Mouse (Mus musculus): ENCODE results near the gene Ccdc169.

Gene Ccdc169

DNA sequence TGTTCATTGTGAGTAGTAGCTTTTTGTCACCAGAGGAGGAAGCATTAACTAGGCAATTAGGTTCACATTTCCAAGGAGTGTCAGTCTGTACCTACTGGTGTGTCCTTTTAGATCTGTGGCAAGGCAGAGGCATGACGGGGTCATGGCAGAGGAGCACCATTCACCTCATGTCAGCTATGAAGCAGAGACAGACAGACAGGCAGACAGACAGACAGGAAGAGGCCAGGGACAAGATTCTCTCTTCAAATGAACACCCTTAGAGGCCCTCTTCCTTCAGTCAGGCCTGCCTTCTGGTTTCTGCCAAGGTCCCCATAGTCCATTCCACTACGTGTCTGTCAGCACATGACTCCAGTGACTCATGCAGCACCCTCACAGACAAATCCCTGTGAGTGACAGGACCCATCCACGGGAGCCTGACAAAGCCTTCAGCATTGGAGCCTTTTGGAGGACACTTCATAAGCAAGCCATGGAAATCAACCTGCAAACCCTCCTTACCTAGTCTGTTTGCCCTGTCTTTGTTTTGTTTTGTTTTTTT lies 14.7 kb upstream of the Ccdc169 start:
- no peak for DNase-seq (ENCODE audit: low read depth, low spot score)

DNA sequence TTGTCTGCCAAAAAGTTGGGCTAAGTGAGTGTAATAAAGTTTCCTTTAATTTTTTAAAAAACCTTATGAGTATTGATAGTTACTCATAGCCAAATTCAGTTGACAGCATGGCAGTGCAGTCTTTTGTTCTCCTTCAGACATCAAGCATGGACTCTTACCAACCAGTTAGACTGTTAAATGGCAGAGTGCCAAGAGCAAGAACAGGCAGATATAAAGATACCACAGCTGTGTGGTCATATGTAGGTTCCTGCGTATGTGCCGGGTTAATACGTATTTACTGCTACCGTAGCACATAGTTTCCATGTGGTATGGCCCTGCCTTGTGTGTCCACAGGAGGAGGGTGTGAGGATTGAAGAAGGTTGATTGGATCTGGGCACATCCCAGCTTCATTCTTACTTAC lies 14.1 kb upstream of the Ccdc169 start:
- DNase-seq (ENCODE audit: low read depth, low spot score) = no peak

DNA sequence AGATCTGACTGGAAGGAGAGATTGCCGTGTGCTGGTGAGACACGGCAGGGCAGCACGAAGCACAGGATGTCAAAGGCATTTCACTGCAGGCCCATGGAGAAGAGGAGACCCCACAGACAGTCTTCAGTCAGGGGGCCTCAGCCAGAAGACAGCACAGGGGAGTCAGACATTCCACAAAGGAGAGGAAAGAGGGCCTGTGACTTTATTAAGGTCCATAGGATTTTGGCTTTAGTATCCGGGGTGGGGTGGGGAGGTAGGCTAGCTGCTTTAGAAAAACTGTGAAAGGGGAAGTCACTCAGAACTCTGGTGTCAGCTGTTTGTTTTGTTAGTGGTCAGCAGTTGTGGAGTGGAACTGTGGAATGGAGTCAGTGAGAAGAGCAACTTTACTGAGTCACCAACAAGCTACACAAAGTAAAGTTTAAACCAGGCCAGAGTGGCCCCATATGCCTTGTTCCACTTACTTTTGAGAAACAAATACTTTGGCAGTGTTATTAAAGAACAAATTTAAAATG lies 7.9 kb upstream of the Ccdc169 start:
- DNase-seq (ENCODE audit: low read depth, low spot score) = no peak

DNA sequence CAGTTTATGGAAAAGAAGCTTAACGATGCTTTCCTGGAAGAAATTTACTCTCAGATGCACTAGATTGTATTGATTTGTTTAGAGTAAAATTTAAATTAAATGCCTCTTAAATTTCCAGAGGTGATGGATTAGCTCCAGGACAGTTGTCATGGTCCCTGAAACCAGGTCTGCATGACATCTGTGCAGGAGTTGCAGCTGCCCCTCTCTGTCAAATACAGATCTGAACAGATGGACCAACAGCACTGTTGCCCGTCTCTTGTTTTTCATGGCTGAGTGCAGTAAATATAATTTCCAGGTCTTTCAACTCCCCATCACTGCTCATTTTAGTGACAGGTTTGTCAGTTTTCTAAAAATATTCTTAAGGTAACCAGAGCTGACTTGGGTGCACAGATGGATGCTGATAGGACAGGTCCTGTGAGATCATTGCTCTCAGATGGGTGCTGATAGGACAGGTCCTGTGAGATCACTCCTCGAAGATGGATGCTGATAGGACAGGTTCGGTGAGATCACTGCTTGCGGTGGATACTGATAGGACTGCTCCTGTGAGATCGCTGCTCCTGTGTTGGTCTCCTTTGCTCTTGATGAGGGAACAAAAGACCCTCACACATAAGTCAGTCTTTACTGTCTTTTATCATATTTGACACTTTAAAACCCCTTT lies 5.4 kb upstream of the Ccdc169 start:
- no peak for DNase-seq (ENCODE audit: low read depth, low spot score)

DNA sequence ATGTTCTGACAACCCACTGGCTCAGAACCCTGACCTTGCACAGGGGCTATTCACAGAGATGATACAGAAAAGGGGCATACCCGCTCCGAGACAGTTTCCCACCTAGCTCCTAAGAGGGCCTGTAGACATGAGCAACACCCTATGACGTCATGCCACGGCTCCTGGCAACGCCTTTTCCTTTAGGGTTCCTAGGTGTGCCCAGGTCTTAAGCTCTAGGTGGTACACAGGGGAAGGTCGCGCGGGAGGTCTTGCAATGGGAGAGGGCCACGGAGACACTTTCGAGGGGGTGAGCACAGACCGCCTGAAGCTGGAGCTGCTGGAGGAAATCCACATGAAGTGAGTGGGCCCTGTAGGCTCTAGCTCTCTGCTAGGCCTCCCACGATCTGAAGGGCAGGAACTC lies 2.7 kb downstream of the Ccdc169 start:
- DNase-seq (ENCODE audit: low read depth, low spot score) = no peak

DNA sequence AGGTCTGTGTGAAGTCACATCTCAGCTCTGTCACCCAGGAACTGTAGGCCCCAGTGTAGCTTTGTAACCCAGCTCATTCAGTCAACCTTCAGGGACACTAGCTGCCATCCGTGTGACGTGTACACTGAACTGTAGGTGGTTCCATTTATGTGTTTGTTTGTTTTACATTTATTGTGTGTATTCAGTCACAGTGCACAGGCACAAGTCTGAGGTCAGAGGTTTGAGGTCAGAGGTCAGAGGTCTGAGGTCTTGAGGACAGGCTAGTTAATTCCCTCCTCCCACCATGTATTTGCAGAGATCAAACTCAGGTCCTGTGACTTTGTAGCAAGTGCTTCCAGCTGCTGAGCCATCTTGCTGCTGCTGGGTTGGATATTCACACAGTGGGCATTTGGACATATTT lies 4.3 kb downstream of the Ccdc169 start:
- no peak for DNase-seq (ENCODE audit: low read depth, low spot score)

DNA sequence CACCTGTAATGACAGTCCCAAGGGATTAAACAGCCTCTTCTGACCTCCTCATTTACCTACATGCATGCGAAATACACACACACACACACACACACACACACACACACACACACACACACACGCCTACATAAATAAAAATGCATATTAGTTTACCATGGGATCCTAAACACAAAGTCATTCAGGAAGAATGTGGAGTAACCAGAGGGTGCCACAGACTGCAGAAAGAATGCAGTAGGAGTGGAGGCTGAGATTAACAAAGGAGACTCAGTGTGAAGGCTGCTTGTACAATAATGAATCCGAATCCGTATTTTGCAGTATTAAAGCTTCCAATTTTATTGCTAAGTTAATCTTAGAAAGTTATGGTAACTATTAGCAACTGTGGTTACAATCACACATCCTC lies 7.8 kb downstream of the Ccdc169 start:
- no peak for DNase-seq (ENCODE audit: low read depth, low spot score)

DNA sequence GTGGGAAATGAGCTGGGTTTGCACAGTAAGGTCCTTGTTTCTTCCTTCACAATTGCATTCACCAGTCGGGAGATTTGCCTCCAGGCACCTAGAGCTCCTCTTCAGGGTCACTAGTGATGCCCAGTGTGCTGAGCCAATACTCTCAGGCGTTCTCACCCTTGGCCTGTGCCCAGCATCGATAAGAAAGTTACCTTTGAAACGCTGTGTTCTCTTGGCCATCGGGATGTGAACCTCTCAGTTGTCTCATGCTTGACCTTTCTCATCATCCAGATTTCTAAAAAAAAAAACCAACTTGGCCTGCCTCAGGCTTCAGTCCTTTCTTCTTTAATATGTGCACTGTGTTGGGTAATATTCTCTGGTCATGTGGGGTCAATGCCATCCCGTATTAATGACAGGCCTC lies 9.3 kb downstream of the Ccdc169 start:
- DNase-seq (ENCODE audit: low read depth, low spot score) = no peak

DNA sequence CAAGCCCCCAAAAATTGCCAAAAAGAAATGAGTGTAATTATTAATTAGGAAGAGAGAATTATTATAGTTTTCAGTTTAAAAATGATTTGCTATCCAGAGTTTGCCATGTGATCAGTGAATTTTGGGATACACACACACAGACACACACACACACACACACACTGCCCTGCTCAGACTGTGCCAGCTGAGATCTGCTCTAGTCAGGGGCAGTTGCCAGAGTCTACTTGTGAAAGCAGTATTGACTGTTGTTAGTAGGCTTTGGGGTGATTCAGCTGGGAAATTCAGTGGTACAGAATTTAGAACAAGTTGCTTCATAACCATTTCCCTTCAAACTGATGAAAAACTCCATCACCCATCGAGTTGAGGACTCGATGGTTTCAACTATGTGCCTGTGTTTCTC lies 10.0 kb downstream of the Ccdc169 start:
- DNase-seq (ENCODE audit: low read depth, low spot score) = no peak

DNA sequence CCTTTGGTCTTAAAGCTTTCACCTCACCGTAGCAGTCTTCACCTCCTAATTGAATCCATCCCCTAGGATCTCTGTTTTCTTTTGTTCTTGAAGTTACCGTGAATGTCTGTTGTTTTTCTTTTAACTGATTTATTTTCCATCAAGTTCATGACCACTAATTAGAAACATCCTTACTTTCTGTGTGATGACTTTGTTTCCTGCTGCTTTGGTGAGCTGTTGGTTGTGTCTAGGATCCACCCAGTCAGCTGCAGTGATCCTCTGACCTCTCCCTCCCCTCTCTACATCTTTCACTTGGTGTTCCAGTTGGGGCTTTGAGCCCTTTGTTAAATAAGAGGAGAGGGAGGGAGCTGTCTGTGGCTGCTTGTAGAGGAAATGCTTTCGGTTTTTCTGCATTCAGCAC lies 11.0 kb downstream of the Ccdc169 start:
- DNase-seq (ENCODE audit: low read depth, low spot score) = no peak

DNA sequence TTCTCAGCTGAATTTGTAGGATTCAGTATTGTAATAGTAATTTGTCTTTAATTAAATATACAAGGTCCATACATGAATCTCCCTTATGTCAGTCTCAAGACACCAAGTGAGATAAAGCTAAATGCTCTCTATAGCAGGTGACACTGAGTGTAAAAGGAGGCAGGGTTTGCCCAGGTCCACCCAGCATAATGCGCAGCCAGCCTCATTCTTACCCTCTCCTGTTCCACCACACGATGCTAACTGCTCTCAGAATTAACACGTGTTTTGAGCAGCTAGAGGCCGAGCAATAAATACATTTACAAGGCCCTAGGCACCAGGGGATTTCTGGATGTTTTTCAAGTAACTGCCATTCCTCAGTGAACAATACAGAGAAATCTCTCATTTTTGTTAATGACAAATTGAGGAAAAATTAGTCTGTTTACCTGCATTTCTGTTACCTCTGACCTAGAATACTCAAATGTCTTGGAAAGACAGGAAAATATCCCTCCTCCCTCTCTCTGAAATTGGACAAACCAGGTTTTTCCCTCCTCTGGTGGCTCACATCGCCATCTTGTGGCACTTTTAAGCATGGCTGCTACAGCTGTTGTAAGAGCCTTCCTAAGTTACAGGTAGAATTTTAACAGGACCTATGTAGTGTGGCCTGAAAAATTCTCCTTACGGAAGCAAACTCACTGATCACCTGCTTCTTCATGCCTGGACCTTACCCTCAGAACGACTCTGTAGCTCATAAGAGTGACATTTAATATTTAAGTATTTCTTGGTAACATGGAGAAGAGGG lies 14.7 kb downstream of the Ccdc169 start:
- DNase-seq (ENCODE audit: low read depth, low spot score) = peak; percentile 16

DNA sequence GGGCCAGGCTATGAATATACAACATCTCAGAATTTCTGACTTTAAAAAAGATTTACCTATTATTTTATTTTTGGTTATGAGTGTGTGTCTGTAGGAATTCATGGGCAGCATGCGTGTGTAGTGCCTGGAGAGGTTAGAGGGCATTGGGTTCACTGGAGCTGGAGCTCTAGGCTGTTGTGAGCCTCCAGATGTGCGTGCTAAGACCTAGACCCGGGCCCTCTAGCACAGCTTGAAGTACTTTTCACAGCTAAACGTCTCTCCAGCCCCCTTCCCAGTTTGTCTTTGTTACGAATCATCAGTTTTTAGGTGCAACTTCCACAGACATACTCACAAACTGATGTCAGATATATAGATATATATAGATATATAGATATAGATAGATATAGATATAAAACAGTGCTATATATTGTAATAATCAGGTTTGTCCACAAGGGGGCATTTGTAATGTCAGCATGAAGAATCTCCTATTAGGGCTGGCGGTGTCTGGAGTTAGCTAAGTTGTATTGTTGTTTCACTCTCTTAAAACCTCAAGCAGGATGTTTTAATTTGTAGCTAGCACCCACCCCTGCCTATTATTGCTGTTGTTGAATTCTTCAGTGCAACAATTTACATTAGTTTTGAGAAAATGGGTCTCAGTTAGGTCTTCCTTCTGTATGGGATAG lies 15.7 kb downstream of the Ccdc169 start:
- peak; percentile 61 for DNase-seq (ENCODE audit: low read depth, low spot score)

DNA sequence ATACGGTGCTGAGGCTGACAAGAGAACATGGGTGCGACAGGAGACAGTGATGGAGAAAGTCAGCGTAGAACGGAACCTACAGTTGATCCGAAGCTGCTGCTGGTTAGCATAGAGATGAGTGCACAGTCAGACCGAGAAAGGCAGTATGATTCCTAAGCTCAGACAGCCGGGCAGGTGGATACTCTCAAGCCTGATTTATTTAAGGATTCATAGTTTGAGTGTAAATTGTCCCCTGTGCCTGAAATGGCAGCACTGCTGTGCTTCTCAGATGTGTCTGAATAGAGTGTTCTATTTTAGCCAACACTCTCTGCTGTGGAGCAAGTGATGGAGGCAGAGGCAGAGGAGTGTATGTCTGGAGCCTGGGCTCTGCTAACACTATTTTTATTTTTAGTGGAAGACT lies 17.0 kb downstream of the Ccdc169 start:
- DNase-seq (ENCODE audit: low read depth, low spot score) = no peak

DNA sequence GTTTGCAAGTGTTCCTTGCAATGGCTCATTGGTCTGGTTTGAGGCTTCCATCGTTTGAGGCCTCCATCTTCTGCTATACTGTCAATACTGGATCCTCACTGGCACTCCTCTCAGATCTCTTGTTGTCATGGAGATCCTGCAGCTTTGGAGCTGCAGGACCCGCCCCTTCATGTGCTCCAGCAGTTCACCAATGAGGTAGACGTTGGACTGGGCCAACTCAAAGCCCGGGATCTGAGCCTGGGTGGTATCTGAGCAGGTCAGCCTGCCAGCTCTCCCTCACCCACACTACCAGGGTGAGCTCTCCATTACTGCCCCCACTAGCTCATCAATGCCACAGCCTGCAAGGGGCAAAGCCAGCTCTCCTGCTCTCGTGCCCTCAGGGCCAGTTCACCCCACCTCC lies 20.3 kb downstream of the Ccdc169 start:
- no peak for DNase-seq (ENCODE audit: low read depth, low spot score)

DNA sequence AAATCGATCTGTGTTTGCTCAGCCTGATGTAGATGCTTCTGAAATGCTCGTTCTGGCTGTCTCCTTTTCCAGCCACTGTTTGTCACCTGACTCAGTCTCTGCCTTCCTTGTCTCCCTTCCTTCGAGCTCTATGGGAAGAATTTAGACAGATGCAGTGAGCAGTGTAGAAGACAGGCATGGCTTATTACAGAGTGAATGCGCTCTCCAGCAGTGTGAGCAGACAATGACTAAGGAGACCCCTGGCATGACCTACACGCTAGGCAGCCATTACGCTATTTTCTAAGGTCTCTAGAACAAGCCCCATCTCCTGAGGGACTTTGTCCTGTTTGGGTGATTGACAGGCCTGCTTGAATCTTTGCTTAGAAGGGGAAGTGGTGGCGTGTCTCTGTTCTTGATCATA lies 24.0 kb downstream of the Ccdc169 start:
- DNase-seq (ENCODE audit: low read depth, low spot score) = no peak

DNA sequence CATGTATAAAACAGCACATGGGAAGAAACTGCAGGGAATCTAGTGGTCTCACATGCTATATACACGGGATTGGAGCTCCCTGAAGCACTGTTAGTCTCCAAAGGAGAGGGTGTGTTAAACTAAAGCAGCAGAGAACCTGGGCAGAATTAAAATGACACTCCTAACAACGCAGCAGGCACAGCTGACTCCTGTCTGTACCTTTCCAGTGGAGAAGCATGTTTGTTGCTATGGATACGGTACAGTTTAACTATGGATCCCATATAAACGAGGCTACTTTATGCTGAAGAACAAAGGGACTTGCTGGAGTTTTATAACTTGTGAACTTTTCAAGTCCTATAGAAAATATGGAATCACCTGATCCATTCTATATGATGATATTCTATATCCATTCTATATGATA lies 26.4 kb downstream of the Ccdc169 start:
- no peak for DNase-seq (ENCODE audit: low read depth, low spot score)

DNA sequence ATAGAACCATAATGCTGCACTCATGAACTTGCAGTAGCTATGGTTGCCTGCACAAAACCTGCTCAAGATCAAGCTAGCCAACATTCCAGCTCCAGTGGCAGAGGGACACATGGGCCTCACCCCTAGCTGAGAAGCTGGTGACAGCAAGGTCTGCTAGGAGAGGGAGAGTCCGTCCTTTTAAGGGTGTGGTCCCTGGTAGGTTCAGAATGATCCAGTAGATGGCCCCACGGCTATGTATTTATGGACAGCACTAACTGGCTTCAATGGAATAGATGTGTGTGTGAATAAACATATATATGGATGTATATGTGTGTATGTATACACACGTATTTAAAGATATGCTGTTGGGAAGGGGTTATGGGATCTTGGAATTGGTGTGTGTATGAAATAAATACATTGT lies 35.3 kb downstream of the Ccdc169 start:
- DNase-seq (ENCODE audit: low read depth, low spot score) = no peak

DNA sequence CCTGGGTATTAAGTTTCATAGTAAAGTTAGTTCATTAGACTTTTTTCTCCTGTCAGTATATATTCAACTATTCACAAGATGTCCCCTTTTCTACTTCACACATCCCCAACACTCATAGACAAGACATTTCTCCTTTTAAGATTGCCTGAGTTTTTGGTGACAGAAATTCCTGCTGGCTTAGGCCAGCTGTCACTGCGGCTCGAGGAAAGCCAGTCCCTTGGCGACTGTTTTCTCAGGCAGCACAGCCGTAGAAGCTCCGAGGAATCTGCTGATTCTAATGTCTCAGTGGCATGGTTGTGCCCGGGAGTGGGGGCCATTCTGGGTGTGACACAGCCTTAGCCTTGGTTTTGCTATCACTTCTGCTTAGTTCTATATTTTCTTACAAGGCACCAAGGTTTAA lies 40.1 kb downstream of the Ccdc169 start:
- no peak for DNase-seq (ENCODE audit: low read depth, low spot score)

DNA sequence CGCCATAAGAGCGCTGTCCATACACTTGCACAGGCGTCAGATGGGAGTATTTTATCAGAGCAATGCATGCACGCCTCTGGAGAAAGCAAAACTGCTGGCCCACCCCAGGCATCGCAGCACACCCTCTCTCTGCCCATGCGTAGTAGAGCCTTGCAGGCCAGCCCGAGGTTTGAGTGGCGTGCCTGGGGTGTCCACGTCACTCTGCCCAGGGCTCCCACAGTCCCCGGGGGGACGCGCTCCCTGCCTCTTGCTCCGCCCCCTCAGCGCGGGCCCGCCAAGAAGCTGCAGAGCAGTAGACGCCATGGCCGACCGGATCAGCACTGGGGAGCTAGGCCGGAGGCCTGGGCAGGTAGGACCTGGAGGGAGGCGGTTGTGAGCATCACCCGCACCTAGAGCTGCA lies 44.6 kb downstream of the Ccdc169 start, which contains the start of gene Sohlh2:
Gene Sohlh2 (plus strand): TSS at position 263 of the 400 bp plus-strand sequence.
- no peak for DNase-seq (ENCODE audit: low read depth, low spot score)

DNA sequence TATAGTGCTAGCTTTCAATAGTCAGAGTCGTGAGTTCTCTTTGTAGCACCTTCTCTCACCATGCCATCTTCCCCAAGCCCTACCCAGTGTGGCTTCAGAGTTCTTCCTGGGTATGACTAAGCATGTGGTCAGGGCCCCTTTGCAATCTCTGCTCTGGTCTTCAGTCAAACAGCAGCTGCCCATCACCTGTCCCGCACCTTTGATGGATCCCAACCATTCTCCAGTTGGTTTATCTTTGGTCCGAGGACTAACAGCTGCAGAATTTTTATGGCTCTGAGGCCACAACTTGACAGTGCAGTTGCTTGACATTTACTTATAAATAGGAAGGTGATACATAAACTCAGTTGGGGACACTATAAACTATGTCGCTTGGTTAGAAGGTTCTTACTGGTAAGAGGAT lies 54.5 kb downstream of the Ccdc169 start:
- no peak for DNase-seq (ENCODE audit: low read depth, low spot score)

DNA sequence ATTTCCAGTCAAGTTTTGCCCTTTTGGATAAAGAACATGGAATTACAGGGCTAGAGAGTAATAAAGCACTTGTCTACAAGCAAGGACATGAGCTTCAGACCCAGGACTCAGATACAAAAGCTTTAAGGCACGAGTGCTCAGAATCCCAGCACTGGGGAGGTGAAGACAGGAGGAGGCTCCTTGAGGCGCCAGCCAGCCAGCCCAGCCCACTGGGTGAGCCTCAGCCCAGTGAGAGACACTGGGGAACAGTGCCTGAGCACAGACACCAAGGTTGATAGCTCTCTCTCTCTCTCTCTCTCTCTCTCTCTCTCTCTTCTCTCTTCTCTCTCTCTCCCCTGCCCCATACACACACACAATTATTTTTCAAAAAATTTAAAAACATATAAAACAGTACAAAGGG lies 56.2 kb downstream of the Ccdc169 start:
- no peak for DNase-seq (ENCODE audit: low read depth, low spot score)

DNA sequence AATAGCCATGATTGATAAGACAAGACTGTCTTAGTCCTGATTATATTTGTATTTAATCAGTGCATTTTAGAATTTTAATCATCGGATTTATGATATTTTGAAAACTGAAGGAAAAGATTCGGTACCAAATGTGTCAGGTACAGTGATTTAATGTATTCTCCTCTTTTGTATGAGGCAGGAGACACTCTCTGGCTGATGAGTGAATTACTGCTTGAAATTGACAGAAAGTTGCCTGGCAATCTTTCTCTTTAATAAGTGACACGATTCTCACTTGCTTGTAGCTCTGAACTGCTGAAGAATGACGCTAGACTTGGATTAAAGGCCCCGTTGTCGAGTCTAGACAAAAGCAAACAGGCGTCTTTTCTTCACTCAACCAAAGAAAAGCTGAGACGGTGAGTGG lies 57.7 kb downstream of the Ccdc169 start:
- DNase-seq (ENCODE audit: low read depth, low spot score) = no peak
